Mouse (Mus musculus) spleen, postnatal 36 days (tissue): ENCODE measurements around the gene Lenep.

ENCODE experiments used
- DNase-seq, 2 experiments: peaks; one replicate each; pipeline ENCODE4 v3.0.0; 2022; ENCODE audit warnings: low spot score in 2 of 2, mixed read lengths in 1 of 2

Gene Lenep

DNA sequence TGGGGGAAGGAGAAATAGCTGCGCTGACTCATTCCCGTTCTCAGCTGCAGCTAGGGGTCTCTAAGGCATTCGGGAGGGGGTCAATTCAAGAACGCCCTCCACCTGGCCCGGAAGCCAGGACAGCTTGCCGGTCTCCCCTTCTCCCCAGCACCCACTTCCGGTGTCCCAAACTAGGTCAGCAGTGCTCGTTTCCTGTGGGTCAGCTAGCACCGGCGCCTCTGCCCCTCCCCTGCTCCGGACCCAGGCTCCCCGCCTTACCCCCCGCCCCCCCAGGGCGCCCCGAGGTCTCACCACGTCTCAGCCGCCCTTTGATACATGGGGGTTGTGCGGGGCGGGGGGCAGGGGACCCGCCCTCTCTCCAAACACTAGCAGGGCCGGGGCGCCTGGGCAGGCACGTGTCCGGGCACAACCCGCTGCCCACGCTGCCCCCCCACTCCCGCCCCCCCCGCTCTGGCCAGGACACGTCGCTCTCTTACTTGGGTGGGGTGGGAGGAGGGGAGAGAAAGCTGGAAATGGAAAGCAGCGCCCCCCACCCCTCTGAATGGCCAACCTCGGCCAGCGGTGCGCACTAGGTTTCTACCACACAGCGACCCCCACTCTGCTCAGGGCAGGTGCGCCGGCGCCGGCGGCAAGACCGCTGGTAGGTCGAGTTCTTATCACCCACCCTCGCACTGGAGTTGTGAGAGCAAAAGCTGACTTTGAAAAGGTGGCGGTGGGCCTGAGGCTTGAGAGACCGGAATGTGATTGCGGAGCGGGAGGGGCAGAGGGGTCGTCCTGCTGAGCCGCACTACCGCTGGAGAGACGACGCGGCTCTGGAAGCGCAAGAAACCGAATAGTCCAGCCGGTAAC is 10.7 kb downstream of the Lenep start:
- DNase-seq, result peak; percentile 41 to 45

- peak; percentile 70 to 75 for DNase-seq
Measured at GRCm38 (mm10) chr3:89390699-89391662, 11.6 kb downstream of the Lenep start.

- peak in 1 of 2 experiments; percentile 38 for DNase-seq
Measured at GRCm38 (mm10) chr3:89390111-89390515, 12.5 kb downstream of the Lenep start.

DNA sequence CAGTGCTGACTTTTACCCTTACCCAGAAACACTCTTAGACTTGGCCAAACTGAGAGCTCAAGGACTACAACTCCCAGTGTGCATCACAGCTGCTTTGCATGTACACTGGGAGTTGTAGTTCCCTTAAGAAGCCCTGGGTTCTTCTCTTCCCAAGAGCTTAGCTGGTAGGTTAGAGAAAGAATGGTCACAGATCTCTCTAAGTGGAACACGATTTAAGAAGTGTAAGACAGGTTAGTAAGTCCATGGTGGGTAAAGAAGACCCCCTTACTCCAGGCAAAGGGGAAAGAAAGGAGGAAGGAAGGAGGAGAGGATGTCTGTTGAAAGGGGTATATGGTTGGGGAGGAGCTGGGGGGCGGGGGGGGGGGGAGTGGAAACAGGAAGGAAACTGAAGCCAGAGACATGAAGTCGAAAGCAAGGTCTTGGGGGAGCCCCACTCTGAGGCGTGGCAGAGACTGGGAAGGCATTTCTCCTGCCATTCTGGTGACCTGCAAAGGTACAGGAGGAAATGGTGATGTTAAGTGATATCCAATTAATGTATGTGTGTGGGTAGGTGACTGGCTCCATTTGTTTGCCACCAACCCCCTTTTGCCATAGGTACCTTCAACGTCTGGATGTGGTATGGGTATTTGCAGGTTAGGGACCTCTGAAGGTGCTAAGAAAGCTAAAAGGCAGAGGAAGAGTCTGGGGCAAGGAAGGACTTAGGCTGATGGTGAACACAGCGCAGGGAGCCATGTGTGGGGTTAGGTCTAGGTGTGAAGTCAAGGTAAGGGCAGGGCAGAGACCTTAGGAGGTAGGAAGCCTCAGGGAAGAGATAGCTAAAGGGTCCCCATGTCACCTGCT is 13.5 kb downstream of the Lenep start:
- peak; percentile 74 to 79 for DNase-seq

DNA sequence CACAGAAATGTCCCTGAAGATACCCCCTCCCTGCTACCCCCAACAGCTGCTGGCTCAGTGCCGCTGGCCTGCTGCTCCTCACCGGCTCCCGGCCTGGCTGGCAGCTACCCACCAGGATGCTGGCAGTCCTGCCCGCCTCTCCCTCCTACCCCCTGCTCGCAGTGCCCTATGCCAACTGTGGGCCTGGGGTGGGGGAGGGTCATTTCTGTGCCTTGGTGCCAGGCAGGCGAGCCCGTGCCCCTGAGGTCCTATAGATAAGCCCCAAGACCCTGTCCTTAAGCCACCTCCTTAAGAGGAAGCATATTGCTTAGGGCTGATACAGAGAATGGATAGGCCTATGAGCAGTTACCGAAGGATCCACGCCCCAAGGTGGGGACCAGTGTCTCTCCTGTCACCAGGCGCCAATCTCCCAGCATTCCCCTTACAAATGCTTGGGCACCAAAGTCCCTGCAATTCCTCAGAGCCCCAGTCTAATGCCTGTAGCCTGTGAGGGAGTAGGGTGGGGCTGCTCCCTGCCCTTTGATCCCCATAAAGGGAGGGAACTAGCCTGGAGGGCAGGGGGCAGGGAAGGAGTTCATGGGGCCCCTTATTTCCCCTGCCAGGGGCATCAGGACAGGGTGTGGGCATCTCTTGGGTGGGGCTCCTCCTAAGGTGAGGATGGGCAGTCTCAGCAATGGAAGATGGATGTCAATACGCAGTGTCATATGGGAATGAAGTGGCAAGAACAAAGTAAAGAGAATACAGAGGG is 14.3 kb downstream of the Lenep start:
- DNase-seq, result no peak

GRCm38 (mm10) chr3:89387632-89388031 is 15.0 kb downstream of the Lenep start:
- no peak for DNase-seq

- DNase-seq, result peak; percentile 37 to 46
Measured at GRCm38 (mm10) chr3:89386438-89387420, 15.9 kb downstream of the Lenep start.

GRCm38 (mm10) chr3:89385451-89385850 is 17.1 kb downstream of the Lenep start:
- DNase-seq, result peak; percentile 46 to 55

- DNase-seq, result no peak
Measured at GRCm38 (mm10) chr3:89384331-89385076, 18.1 kb downstream of the Lenep start.

GRCm38 (mm10) chr3:89383651-89384255 is 18.8 kb downstream of the Lenep start:
- no peak for DNase-seq

DNA sequence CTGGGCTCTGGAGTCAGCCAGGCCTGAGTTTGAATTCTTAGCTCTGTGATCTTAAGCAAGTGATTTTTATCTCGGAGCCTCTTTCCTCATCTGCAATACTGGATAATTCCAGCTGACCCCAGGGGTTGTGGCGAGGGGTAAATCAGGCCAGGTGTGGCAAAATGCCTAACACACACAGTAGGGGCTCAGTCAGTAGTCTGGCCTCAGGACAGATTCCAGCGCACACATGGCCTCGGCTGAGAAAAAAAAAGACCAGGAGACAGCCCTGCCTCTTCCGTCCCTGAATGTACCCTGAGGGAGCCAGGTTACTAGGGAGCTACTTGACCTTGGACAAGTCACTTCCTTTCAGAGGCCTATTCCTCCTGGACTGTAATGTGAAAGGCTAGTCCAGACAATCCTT is 19.6 kb downstream of the Lenep start:
- no peak for DNase-seq

DNA sequence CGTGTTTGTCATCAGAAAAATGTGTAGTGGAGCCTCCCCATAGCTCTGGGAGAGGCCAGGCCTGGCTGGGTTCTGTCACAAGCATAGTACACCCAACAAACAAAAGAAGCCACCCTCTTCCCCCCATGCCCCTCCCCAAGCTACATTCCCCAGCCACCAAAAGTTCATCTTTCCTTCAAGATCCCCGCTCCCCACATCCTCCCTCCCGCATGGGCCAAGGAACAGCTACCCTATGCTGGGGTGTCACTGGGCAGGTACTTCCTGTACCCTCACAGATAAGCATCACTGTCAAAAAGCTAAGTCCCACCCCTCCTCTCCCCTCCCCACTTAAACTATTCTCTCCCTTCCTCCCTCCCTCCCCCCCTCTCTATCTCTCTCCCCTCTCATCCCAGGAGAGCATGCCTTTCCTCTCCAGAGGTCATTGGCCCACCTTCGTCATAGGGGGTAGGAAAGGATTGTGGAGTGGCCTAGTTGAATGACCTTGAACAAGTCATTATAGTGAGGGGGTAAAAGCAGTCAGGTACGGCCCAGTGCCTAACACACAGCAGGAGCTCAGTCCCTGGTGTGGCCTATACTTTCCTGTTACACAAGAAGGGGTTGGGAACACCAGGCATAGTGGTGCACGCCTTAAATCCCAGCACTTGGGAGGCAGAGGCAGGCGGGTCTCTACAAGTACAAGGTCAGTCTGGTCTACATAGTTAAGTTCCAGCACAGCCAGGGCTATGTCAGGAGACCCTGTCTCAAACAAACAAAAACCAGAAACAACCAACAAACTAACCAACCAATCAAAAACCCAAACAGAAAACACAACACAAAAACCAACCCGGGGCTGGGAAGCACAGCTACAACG is 20.3 kb downstream of the Lenep start:
- no peak for DNase-seq

DNA sequence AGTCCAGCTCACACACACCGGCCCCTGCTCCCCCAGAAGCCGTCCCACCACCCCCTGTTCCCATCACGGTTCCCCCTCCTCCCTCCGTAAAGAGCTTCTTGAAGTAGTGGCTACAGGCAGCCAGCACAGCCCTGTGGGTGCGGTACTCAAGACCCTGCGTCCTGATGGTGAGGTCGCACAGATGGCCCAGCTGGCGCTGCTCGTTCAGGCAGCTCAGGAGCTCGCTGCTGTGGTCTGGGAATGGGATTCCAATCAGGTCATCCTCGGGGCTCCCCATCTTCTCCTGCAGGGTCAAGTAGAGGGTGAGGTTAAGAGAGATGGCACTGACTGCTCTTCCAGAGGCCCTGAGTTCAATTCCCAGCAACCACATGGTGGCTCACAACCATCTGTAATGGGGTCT is 21.4 kb downstream of the Lenep start:
- DNase-seq, result no peak

- DNase-seq, result no peak
Measured at GRCm38 (mm10) chr3:89380711-89381110, 21.9 kb downstream of the Lenep start.

DNA sequence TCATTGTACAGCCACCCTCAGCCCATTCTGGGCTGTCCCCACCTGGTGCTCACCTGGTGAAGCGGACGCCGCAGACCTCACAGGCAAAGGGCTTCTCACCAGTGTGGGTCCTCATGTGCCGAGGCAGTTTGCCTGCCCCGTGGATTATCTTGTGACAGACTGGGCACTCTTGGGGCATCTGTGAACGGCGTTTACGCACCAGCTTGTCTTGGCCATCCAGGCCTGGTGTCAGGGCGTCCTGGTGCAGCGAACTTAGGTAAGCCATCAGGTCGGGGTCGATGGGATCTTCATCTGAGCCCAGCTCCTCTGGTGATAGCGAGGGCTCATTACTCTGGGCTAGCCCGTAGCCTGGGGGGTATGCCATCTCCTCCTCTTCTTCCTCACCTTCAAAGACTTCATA is 22.3 kb downstream of the Lenep start:
- DNase-seq, result no peak

DNA sequence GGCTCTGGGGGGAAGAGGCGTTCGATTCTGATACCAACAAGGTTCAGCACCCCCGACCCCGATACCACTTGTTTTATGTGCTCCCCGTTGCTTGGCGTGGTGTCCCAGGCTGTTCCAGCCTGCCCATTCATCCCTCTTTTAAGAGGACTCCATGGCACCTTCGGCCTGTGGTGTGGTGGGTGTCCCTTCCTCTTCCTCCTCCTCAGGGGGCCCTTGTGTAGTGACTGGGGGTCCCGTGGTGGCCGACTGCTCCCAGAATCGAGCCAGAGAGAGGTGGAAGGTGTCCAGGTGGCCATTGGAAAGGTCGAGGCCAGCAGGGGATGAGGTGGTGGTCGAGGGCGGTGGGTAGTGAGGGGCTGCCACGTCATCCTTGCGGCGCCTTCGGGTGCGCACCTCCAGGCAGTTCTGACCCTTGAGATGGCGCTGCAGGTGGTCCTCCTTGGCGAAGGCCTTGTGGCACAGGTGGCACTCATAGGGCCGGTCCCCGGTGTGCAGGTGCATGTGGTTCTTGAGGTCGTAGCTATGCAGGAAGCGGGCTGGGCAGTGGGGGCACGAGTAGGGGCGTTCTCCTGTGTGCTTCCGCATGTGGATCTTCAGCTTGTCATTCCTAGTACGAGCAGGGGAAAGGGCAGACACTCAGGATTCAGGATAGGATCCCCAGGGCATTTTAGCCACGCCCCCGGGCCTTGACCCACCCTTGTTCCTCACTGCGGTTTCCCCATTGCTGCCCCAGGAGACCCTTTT is 23.0 kb downstream of the Lenep start:
- DNase-seq, result peak; percentile 54 to 57
